Mouse (Mus musculus): ENCODE results near the gene Fastkd5. TPM values are rescaled to one million over a fixed set of nuclear protein-coding genes. Genes with fewer than 3 reads are reported as not detected.
A peak's percentile ranks its signal among the peaks of the same experiment; 100 is the strongest.
"Not testable (repeated sequence)": the region's sequence is repeated elsewhere in the genome, so short reads cannot be mapped to it uniquely, and the experiment has no call there.

Gene Fastkd5
- 2.0 and 2.3 TPM in 2 replicates for polyA plus RNA-seq (2012; rRNA removed)

DNA sequence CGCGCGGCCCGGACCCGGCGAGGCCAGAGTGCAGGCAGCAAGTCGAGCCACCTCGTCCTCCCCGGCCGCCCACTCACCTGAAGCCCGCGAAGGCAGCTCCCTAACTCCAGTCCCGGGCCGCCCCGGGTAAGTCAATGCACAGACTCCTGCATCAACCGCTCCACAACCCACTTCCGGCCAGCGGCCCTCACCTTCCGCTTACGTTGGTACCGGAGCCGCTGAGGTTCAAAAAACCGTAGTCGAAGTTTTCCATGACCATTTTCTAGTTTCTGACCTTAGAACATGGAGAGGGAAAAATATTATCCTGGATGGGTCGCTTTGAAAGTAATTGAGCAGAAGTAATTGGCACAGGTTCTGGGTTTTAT is at the start of gene Fastkd5, which contains the start of gene Ubox5:
TSS of gene Fastkd5 (minus strand) at position 189 of the 365 bp plus-strand sequence.
TSS of gene Ubox5 (minus strand) at position 200 of the 365 bp plus-strand sequence.
- peak; percentile 37 for DNase-seq (ENCODE audit: low read depth)

DNA sequence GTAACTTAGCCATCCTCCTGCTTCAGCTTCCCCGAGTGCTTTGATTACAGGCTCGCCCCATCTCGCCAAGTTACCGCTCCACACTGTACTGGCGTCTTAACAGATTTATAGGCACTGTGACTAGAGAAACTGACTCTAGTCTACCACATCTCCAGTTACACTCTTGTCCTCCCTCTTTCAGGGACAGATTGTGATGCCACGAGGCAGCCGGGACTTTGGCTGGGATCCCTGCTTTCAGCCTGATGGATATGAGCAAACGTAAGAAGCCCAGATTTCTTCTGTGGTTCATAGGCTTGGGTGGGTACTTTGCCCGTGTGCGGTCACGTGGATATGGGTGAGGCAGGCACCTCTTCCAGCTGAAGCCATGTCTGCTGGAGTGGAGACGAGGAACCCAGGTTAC is 49.3 kb upstream of the Fastkd5 start:
- no peak for DNase-seq (ENCODE audit: low read depth)

DNA sequence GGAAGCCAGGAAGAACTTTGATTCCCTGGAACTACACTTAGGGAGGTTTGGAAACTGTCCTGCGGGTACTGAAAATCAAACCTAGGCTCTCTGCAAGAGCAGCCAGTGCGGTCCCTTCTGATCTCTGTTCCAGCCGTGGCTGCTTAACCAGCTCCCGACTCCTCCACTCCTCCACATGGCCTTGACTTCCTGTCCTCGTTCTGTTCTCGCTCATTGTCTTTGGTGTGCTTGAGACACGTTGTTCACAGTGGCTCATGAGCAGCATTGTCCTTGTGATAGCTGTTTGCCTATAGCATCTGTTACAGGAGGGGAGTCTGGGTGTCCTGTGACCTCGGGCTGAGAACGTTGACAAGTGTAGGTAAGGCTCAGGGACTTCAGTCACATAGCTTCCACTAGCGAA is 47.4 kb upstream of the Fastkd5 start:
- no peak for DNase-seq (ENCODE audit: low read depth)

DNA sequence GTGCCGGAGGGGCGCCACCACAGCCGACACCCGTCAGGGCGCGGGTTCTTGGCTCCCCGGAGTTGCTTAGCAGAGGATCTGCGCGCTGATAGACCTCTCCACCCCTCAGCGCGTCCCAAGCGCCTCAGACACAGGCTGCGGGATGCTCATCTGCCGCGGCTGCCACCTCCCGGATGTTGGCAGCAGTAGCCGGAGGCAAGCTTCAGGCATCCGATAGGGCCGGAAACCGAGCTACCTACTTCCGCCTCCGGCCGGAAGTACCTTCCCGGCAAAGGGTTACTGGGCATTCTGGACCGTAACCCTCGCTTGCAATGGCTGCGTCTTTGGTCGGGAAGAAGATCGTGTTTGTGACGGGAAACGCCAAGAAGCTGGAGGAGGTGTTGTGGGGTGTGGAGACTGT is 37.7 kb upstream of the Fastkd5 start, which contains the start of gene Itpa:
TSS of gene Itpa (plus strand) at position 52 of the 400 bp plus-strand sequence.
- DNase-seq (ENCODE audit: low read depth): no peak

DNA sequence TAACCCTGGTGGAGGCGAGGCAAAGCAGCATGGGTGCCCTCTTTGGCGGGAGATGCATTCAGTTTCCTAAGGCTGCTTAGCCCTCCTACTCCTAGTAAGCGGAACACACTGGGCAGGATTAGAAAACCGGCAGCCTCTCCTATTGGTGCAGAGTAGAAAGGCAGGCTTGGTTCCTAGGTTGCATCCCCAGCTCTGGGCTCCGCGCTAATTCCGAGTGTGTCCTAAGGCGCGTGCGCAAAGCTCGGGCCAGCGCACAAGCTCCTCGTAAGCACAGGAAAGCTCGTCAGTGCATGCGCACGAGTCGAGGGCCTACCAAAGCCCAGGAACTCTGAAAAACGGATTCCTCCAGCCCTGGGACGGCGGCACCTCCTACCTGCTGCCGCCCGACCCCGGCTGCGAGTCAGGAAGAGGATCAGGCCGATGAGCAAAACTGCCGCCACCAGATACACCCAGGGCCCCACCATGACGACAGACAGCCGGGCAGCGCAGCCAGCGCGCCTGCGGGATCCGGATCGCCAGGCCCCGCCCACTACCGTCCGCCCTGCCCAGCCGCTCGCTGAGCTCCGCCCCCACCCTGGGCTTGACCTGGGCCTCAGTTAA is 34.4 kb upstream of the Fastkd5 start, which contains the start of gene Ddrgk1:
TSS of gene Ddrgk1 (minus strand) at position 558 of the 600 bp plus-strand sequence.
- peak; percentile 69 for DNase-seq (ENCODE audit: low read depth)

DNA sequence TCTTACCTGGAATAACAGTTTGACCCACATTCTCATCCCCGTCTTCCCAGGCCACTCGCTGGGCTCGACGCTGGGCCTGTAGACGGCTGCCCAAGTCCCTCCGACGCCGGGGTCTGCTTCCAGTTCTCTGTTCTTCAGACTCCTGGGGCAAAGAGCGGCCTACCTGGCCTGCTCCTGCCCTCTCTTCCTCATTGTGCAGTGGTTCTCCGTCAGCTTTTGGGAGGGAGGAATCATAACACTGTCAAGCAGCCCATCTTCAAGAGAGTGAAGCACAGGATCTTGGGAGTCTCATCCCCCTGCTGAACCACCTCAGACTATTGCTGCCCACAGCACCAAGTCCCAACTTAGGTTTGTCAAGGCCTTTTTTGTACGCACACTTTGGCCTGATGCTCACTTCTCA is 33.5 kb upstream of the Fastkd5 start:
- DNase-seq (ENCODE audit: low read depth): no peak

DNA sequence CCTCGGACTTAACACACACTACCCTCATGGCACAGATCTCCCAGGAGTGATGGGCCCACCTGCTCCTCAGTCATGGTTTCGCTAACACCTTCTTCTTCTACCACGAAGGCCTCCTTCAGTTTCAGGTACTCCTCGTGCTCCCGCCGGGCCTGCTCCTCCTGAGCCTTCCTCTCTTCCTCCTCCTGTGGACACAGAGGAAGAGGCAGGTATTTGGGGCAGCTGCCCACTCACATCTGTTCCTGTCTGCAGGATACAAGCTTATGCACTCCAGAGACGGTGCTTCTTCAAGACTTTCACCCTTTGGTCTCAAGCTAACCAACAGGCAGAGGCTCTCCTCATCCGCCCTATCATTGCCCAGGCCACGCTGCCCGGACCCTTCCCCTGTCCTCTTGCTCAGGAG is 28.7 kb upstream of the Fastkd5 start:
- DNase-seq (ENCODE audit: low read depth): no peak

DNA sequence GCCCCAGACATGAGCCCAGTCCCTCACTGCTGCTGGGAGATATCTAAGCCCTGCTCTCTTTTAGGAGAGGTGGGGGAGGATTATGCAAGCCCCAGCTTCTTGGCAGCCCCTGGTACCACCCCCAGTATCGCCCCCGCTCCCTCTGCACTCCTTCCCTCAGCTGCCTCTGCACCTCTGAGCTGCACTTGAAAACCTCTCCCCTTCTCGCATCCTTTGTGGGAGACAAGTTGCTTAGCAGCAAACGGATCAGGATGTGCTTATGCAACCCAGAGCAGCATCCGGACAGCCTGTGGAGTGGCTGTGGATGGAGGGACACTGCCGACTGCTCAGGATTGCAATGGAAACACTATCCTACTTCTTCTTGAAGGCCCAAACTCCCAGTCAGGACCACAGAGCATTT is 27.7 kb upstream of the Fastkd5 start:
- DNase-seq (ENCODE audit: low read depth): no peak

DNA sequence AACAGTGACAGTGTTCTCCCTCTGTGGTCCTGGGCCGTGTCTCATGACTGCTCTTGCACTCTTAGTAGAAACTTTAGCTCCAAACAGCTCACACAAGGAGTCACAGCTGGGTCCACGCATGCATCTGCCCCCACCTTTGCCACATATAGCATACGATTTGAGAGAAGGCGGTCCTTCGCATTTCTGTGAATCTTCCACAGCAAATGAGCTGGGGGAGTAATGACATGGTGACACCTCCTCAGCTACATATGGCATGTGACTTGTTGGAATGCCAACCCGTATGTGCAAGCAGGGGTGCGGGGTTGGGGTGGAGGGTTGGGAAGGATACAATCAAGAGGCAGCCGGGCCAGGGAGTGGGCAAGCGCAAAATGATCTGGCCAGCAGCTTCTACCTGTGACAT is 26.7 kb upstream of the Fastkd5 start:
- DNase-seq (ENCODE audit: low read depth): no peak

DNA sequence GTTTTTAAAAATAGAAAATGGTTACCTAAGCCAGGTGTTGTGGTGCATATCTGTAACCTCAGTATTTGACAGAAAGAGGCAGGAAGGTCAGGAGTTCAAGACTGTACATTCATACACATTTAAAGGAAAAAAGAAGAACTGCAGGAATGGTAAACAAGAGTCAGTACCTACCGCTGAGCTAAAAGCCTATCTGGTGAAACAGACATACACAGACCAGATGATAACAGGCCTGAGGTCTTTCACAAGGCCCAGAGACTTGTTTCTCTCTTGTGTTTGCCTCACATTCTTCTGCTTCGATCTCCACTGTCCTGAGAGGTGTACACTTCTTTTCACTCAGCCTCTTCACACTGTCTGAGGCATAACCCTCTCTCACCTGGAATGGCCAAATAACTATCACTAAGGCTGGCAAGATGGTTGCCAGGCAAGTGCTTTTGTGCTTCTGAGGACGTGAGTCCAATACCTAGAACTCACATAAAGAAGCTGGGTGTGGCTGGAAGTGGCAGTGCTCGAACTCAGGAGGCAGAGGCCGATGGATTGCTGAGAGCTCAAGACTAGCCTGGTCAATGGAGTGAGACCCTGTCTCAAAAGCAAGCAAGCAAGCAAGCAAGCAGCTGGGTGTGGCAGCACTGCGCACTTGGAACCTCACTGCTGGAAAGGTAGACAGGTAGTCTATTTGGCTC is 26.0 kb upstream of the Fastkd5 start:
- DNase-seq (ENCODE audit: low read depth): no peak

DNA sequence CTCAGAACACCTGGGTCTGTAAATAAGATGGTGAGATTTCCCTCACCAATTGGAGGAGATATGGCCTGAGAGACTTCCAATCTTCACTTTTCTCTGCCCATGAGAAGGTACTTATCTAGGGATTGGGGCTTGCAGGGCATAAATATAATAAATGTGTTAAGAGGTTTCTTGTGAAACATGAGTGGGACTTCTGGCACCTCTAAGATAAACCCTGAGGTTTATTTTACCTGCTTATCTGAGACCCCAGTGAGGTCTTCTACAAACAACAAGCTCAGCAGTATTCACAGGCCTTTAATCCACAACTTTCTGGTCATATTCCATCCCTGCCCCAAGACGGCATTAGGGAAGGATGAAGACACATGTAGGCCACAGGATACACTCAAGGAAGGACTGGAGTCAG is 23.9 kb upstream of the Fastkd5 start:
- no peak for DNase-seq (ENCODE audit: low read depth)

DNA sequence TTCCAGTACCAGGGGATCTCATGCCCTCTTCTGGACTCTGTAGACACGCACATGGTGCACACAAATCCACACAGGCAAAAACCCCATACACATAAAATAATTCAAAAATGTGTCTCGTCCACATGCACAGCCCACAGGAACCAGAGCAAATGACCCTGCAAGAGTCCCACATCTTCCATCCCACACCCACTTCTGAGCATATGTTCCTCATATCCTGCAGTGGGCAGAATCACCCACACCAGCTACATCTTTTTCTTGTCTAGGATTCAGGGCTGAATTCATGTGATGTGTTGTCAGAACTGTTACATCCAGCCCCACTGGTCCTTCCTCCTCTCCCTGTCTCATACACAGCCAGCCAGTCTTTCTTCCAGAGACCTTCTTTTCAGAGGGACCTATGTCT is 23.5 kb upstream of the Fastkd5 start:
- no peak for DNase-seq (ENCODE audit: low read depth)

DNA sequence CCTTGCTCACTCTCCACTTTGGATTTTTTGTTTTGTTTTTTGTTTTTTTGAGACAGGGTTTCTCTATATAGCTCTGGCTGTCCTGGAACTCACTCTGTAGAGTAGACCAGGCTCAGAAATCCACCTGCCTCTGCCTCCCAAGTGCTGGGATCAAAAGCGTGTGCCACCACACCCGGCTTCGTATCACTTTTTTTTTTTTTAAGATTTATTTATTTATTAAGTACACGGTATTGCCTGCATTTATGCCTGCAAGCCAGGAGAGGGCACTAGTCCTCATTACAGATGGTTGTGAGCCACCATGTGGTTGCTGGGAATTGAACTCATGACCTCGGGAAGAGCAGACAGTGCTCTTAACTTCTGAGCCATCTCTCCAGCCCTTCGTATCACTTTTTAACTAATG is 19.2 kb upstream of the Fastkd5 start:
- DNase-seq (ENCODE audit: low read depth): not testable (repeated sequence)

DNA sequence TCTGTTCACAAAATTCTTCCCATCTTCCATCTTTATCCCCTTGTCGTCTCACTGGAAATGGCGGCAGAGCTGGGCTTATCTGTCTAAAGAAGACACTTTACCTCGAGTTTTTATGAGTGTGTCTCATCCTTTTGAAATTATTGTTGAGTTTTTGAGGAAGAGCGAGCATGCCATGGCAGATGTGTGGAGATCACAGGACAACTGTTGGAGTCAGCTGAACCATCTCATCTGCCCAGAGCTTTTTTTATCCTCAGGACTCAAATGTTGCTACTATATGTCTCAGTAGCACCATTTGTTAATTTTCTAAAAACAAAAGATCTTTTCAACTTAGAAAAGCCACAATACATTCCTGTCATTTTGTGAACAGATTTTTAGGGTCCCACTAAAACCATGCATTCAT is 15.4 kb upstream of the Fastkd5 start:
- no peak for DNase-seq (ENCODE audit: low read depth)

DNA sequence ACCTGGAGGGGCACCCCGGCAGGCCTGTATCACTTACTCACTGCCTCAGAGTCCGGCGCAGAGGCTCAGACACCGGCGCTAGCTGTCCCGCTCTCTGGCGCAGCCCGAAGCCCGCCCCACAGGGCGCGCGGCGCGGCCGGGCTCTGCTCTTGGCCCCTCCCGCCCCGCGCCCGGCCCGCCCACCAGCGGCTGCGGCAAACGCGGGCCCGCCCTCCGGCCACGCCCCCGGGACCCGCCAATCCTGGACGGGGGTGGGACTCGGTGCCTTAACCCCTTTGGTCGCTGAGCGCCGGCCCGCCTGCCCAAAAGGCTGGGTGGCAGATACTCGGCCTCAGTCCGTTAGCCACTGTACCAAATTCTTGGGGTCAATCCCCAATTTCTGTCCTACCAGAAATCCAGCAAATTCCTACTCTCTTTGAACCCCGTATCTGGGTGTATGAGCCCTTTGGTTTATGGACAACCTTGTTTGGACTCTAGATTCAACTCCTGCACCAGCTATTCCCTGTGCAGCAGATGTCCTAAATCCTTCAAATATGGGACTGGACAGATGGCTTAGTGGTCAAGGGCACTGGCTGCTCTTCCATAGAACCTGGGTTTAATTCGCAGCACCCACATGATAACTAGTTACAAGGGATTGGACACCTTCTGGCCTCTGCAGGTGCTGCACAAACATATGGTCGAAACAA is 13.0 kb upstream of the Fastkd5 start, which contains the start of gene Lzts3:
TSS of gene Lzts3 (minus strand) at position 120 of the 686 bp plus-strand sequence.
- no peak for DNase-seq (ENCODE audit: low read depth)

DNA sequence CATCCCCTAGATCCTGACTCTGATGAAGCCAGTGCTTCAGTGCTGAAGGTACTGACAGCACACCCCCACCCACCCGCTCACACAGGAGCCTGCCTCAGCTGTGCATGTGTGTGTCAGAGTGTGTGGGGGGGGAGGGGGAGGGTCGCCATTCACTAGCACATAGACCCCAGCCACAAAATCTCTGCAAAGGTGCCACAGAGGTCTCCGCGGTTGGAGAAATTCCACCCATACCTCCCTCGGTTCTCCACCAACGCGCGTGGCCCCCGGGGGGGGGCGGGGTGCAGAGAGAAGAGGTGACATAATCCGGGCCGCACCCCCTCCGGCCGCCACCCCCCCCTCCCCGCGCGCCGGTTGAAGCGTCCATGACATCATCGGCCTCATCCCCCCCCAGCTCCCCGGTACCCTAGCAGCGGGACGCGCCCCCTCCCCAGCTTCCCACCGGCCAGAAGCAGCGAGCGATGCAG is 12.4 kb upstream of the Fastkd5 start:
- no peak for DNase-seq (ENCODE audit: low read depth)

DNA sequence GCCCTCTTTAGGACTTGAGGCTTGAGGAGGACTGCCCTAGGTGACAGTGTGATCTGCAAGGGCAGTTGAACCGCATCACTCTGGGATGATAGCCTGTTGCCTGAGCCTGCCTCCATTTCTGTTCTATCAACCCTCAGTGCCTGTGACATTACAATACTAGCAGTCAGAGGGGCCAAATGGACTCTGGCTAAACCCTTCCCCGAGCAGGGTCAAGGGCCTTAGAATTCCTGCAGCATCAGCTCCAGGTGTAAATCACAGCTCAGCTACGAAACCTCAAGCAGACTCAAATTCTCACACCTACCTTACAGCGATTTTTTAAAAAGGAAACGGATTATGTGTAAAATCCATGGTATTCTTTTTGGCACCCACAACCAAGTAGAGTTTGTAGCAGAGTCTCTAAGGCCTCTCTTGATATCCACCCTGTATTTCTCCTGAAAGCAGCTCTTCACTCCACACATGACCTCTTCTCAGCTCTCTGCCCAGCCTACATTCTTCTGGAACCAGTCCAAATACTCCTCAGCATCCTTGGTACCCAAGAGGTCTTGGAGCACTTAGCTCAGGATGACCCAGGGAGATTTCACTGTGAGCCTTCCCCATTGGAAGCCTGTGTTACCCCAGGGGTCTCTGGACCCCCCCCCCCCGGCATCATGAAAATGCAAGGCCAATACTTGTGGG is 11.7 kb upstream of the Fastkd5 start:
- DNase-seq (ENCODE audit: low read depth): no peak

DNA sequence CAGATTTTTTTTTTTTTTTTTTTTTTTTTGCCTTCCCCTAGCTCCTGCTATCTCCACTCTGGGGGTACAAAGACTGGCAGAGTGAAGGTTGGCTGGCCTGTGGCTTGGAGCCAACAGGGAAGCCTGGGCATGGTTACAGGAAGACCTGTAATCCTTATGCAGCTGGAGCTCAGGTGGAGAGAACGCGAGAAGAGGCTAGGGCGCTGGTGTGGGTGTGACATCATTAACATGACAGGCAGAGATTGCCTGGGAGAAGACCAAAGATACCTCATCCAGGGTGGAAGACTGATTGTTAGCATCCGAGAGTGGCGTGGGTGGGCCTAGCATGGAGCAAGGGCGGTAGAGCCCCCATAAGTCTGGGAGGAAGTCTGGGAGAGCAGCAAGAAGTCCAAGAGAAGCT is 9.4 kb upstream of the Fastkd5 start:
- DNase-seq (ENCODE audit: low read depth): no peak

DNA sequence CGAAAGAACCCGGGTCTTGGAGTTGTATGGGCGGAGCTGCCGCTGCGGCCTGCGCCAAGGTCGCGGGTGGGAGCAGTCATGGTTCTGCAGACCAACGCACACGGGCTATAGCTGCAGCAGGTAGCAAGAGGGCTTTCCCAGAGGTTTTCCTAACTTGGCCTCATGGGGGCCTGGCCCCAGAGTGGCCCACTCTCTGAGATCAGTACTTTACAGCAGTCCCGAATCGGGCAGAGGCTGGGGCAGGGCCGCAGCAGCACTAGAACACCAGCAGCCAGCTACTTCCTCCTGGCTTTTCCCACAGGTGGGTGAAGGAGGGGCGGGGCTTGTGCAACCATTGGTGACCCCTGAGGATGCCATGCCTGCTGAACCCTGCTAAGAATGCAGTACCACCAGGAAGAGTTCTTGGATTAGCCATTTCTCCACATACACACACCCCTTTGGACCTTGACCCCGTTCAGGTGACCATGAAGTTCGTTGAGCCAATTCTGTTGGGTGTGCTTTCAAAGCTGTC is 8.3 kb upstream of the Fastkd5 start:
- DNase-seq (ENCODE audit: low read depth): no peak

DNA sequence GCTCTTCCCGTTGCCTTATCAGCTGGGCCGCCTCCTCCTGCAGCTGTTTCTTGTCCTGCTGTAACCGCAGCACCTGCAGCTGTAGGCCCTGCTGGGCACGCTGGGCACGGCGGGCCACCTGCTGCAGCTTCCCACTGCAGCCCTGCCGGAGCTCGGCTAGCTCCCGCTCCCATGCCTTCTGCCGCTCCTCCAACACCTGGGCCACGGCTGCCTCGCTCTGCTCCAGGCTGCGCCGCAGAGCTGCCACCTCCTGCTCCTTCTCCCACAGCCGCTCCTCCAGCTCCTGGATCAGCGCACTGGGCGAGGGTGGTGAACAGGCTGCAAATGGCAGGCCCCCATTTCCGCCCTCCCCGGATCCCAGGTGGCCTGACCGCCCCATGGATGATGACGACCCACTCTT is 6.0 kb upstream of the Fastkd5 start:
- no peak for DNase-seq (ENCODE audit: low read depth)

DNA sequence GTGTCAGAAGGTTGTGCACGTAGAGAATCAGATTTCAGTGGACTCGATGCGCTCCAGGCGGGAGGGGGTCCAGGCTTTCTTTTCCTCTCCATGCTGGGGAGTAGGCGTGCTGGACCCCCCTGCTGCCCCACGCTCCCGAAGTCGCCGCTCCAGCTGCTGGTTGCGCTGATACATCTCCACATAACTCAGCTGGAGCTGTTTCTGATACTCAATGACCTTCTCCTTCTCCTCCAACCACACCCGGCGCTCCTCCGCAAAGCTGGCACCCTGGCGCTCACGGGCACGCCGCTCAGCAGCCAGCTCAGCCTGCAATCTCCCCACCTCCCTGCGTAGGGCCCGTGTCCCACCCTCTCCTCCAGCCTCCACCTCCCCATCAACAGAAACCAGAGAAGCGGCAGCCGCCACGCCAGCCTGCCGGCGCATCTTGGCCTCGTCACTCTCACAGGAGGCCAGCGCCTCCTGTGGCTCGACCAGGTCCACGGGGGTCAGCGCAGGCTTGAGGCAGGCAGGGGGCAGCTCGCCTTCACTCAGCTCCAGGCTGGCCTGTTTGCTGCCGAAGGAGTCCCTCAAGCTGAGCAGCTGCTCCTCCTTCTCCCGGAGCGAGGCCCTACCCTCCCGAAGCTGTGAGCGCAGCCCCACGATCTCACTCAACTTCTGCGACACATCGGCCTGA is 5.0 kb upstream of the Fastkd5 start:
- no peak for DNase-seq (ENCODE audit: low read depth)

All from gonadal fat pad, adult 2 months (tissue).